Mouse (Mus musculus): Measurements from ENCODE around the gene Cpeb1. TPM values are rescaled to one million over a fixed set of nuclear protein-coding genes. Genes with fewer than 3 reads are reported as not detected.

Gene Cpeb1
- total and polyA plus RNA-seq, 2 experiments: 4.3 to 7.0 TPM

- H3K79me2 ChIP-seq (ENCODE audit: control insufficient read depth, insufficient read depth, low read length): no peaks in the 10 kb centered on the region
- no peaks in the 10 kb centered on the region for H3K4me1 ChIP-seq (ENCODE audit: control insufficient read depth, insufficient read depth, low read length)
- WGBS: 49% methylated on average over 5 of the region's 5 CpGs
- TF ChIP-seq POLR2A (IDR thresholded peaks at IDR 0.05; ENCODE audit: extremely low read depth, insufficient read depth, low read length) (no peak), CTCF (IDR thresholded peaks at IDR 0.05; ENCODE audit: low read depth, low read length) (no peak)
- no peak overlapping the region for H3K27ac ChIP-seq (replicated peaks; ENCODE audit: insufficient read depth, low read depth, low read length)
- H3K4me3 ChIP-seq (ENCODE audit: insufficient read depth, low read depth, low read length): no peak overlapping the region
- no peak for DNase-seq (ENCODE audit: extremely low read depth, low read depth, low spot score)
- H3K9ac ChIP-seq (ENCODE audit: low read depth, low read length): no peak overlapping the region
- H3K36me3 ChIP-seq (ENCODE audit: control insufficient read depth, insufficient read depth, low read length): peaks cover 32% of the 10 kb centered on the region
- H3K27me3 ChIP-seq (ENCODE audit: control insufficient read depth, insufficient read depth, low read length): no peaks in the 10 kb centered on the region
These were observed 133.5 kb downstream of the Cpeb1 start for GRCm38 (mm10) chr7:81321776-81322175.

GRCm38 (mm10) chr7:81319749-81320148 is 135.5 kb downstream of the Cpeb1 start:
- no peak overlapping the region for H3K27ac ChIP-seq (replicated peaks; ENCODE audit: insufficient read depth, low read depth, low read length)
- WGBS: 86% methylated on average over 6 of the region's 6 CpGs
- H3K4me1 ChIP-seq (ENCODE audit: control insufficient read depth, insufficient read depth, low read length): no peaks in the 10 kb centered on the region
- no peaks in the 10 kb centered on the region for H3K27me3 ChIP-seq (ENCODE audit: control insufficient read depth, insufficient read depth, low read length)
- H3K9ac ChIP-seq (ENCODE audit: low read depth, low read length): no peak overlapping the region
- no peaks in the 10 kb centered on the region for H3K79me2 ChIP-seq (ENCODE audit: control insufficient read depth, insufficient read depth, low read length)
- H3K36me3 ChIP-seq (ENCODE audit: control insufficient read depth, insufficient read depth, low read length): peaks cover 31% of the 10 kb centered on the region
- no peak overlapping the region for H3K4me3 ChIP-seq (ENCODE audit: insufficient read depth, low read depth, low read length)
- no peak for DNase-seq (ENCODE audit: extremely low read depth, low read depth, low spot score)
- TF ChIP-seq POLR2A (IDR thresholded peaks at IDR 0.05; ENCODE audit: extremely low read depth, insufficient read depth, low read length) (no peak), CTCF (IDR thresholded peaks at IDR 0.05; ENCODE audit: low read depth, low read length) (no peak)

- peaks cover 3% of the 10 kb centered on the region; the same call in 1 of the 2 replicates for H3K4me1 ChIP-seq (ENCODE audit: control insufficient read depth, insufficient read depth, low read length)
- no peaks in the 10 kb centered on the region for H3K79me2 ChIP-seq (ENCODE audit: control insufficient read depth, insufficient read depth, low read length)
- no peak overlapping the region for H3K27ac ChIP-seq (replicated peaks; ENCODE audit: insufficient read depth, low read depth, low read length)
- no peak for DNase-seq (ENCODE audit: extremely low read depth, low read depth, low spot score)
- H3K4me3 ChIP-seq (ENCODE audit: insufficient read depth, low read depth, low read length): no peak overlapping the region
- peaks cover 23% of the 10 kb centered on the region for H3K36me3 ChIP-seq (ENCODE audit: control insufficient read depth, insufficient read depth, low read length)
- H3K27me3 ChIP-seq (ENCODE audit: control insufficient read depth, insufficient read depth, low read length): no peaks in the 10 kb centered on the region
- TF ChIP-seq CTCF (IDR thresholded peaks at IDR 0.05; ENCODE audit: low read depth, low read length) (no peak), POLR2A (IDR thresholded peaks at IDR 0.05; ENCODE audit: extremely low read depth, insufficient read depth, low read length) (no peak)
- H3K9ac ChIP-seq (ENCODE audit: low read depth, low read length): no peak overlapping the region
- 75% methylated on average over 8 of the region's 8 CpGs for WGBS
These were observed 139.7 kb downstream of the Cpeb1 start for GRCm38 (mm10) chr7:81315583-81315982.

- H3K9ac ChIP-seq (ENCODE audit: low read depth, low read length): no peak overlapping the region
These were observed 143.7 kb downstream of the Cpeb1 start for GRCm38 (mm10) chr7:81311581-81311980.

GRCm38 (mm10) chr7:81311130-81311529 is 144.1 kb downstream of the Cpeb1 start:
- no peak overlapping the region for H3K4me3 ChIP-seq (ENCODE audit: insufficient read depth, low read depth, low read length)
- WGBS: 68% methylated on average over 1 of the region's 1 CpGs
- no peak overlapping the region for H3K9ac ChIP-seq (ENCODE audit: low read depth, low read length)
- no peak for TF ChIP-seq POLR2A (IDR thresholded peaks at IDR 0.05; ENCODE audit: extremely low read depth, insufficient read depth, low read length)
- no peak for TF ChIP-seq CTCF (IDR thresholded peaks at IDR 0.05; ENCODE audit: low read depth, low read length)
- peaks cover 7% of the 10 kb centered on the region; the same call in 1 of the 2 replicates for H3K36me3 ChIP-seq (ENCODE audit: control insufficient read depth, insufficient read depth, low read length)
- H3K27ac ChIP-seq (replicated peaks; ENCODE audit: insufficient read depth, low read depth, low read length): no peak overlapping the region
- peaks cover 3% of the 10 kb centered on the region; the same call in 1 of the 2 replicates for H3K4me1 ChIP-seq (ENCODE audit: control insufficient read depth, insufficient read depth, low read length)
- H3K27me3 ChIP-seq (ENCODE audit: control insufficient read depth, insufficient read depth, low read length): no peaks in the 10 kb centered on the region
- peak; percentile 95 for DNase-seq (ENCODE audit: extremely low read depth, low read depth, low spot score)
- no peaks in the 10 kb centered on the region for H3K79me2 ChIP-seq (ENCODE audit: control insufficient read depth, insufficient read depth, low read length)

More at GRCm38 (mm10) chr7:81311581-81311980, 143.7 kb downstream of the Cpeb1 start:
- no peak for TF ChIP-seq CTCF (IDR thresholded peaks at IDR 0.05; ENCODE audit: low read depth, low read length)
- TF ChIP-seq POLR2A (IDR thresholded peaks at IDR 0.05; ENCODE audit: extremely low read depth, insufficient read depth, low read length): no peak
- Histone ChIP-seq H3K4me3 (ENCODE audit: insufficient read depth, low read depth, low read length) (no peak overlapping the region), H3K4me1 (ENCODE audit: control insufficient read depth, insufficient read depth, low read length) (peaks cover 3% of the 10 kb centered on the region; the same call in 1 of the 2 replicates), H3K36me3 (ENCODE audit: control insufficient read depth, insufficient read depth, low read length) (peaks cover 6% of the 10 kb centered on the region; the same call in 1 of the 2 replicates), H3K27me3 (ENCODE audit: control insufficient read depth, insufficient read depth, low read length) (no peaks in the 10 kb centered on the region), H3K79me2 (ENCODE audit: control insufficient read depth, insufficient read depth, low read length) (no peaks in the 10 kb centered on the region), H3K27ac (replicated peaks; ENCODE audit: insufficient read depth, low read depth, low read length) (no peak overlapping the region)
- DNase-seq (ENCODE audit: extremely low read depth, low read depth, low spot score): no peak

DNA sequence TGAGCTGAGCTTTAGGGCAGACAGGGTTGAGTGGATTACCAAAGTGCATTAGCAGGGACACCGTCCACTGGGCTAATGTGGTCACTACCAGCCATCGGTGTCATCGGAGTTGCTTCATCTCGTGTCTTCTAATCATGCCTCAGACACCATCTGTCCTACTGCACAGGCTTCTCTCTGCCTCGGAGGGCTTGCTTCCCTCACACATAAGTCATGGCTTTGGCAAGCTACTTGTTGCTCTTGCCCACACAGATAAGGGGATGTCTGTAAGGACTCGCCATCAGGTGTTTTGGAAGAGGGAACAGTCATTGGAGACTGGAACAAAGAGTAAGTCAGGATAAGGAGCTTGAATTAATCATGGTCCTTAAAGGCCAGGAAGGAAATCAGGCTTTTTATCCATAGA is 146.0 kb downstream of the Cpeb1 start:
- peaks cover 3% of the 10 kb centered on the region; the same call in 1 of the 2 replicates for H3K4me1 ChIP-seq (ENCODE audit: control insufficient read depth, insufficient read depth, low read length)
- WGBS: 89% methylated on average over 6 of the region's 6 CpGs
- no peak for DNase-seq (ENCODE audit: extremely low read depth, low read depth, low spot score)

More for the DNA sequence above, 146.0 kb downstream of the Cpeb1 start:
- H3K79me2 ChIP-seq (ENCODE audit: control insufficient read depth, insufficient read depth, low read length): no peaks in the 10 kb centered on the region
- H3K4me3 ChIP-seq (ENCODE audit: insufficient read depth, low read depth, low read length): no peak overlapping the region
- H3K36me3 ChIP-seq (ENCODE audit: control insufficient read depth, insufficient read depth, low read length): peaks cover 5% of the 10 kb centered on the region; the same call in 1 of the 2 replicates
- H3K9ac ChIP-seq (ENCODE audit: low read depth, low read length): no peak overlapping the region
- H3K27me3 ChIP-seq (ENCODE audit: control insufficient read depth, insufficient read depth, low read length): no peaks in the 10 kb centered on the region
- TF ChIP-seq POLR2A (IDR thresholded peaks at IDR 0.05; ENCODE audit: extremely low read depth, insufficient read depth, low read length) (no peak), CTCF (IDR thresholded peaks at IDR 0.05; ENCODE audit: low read depth, low read length) (no peak)
- H3K27ac ChIP-seq (replicated peaks; ENCODE audit: insufficient read depth, low read depth, low read length): no peak overlapping the region
